ENCODE assay signal across 29 mouse cellular contexts in the genomic region with DNA sequence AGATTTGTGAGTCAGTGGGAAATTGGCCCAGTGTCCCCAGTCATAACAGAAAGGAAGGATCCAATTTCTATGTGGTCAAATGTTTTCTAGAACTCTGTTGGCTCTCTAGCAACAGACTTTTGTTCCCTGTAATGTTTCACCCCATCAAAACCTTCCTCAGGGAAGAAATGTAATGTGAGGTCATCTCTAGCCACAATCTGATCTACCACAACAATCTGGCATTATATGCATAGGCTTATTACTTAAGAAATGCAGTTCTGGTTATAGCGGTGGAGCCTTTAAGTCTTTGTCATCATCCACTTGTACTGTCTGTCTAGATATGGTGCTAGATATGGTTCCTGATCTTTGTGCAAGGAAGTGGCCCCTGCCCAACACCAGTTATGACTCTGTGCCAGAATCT.
A peak's percentile ranks its signal among the peaks of the same experiment; 100 is the strongest.
DNase-seq lines count a peak whose midpoint lies in the region; ATAC-seq and TF ChIP-seq lines count a peak whose summit lies in the region.
"Had no signal": no experiment of that assay in that cellular context is flagged by ENCODE, and none has a peak within 500 bp of the region (broad histone marks: within the 10 kb centered on the region; RNA-seq: fewer than 3 reads in every experiment).

No protein-coding gene starts in this region.

- intact Hi-C loops in heart, postnatal 10 days (cut with DNase I): no loop called here

- H3K79me2 ChIP-seq in liver, adult 2 months (ENCODE audit: control insufficient read depth, insufficient read depth, low read length): no peaks in the 10 kb centered on the region
- no peaks in the 10 kb centered on the region for H3K79me2 ChIP-seq in macrophage (ENCODE audit: inconsistent target)

- TF ChIP-seq POLR2A in liver, adult 2 months (IDR thresholded peaks at IDR 0.05; ENCODE audit: extremely low read depth, insufficient read depth, low read length): no peak
- TF ChIP-seq POLR2A in bone marrow macrophage, adult 2 months (IDR thresholded peaks at IDR 0.05; ENCODE audit: borderline replicate concordance, low read depth, low read length): no peak
- no peak for TF ChIP-seq POLR2A in thymus, adult 2 months (IDR thresholded peaks at IDR 0.05; ENCODE audit: control insufficient read depth, extremely low read depth, insufficient read depth, low read length, poor library complexity)

- ATAC-seq in liver, embryonic 12.5 days: no peak
- ATAC-seq in hindbrain, embryonic 12.5 days (ENCODE audit: low FRiP score): no peak
- ATAC-seq: forebrain, embryonic 13.5 days; forebrain, embryonic 16.5 days; hindbrain, postnatal 0 days; inflammation-experienced regulatory T-cells, adult 6 months; intestine, embryonic 16.5 days had no signal

- H3K4me3 ChIP-seq in liver, adult 2 months (ENCODE audit: insufficient read depth, low read depth, low read length): no peak overlapping the region
- no peak overlapping the region for H3K4me3 ChIP-seq in liver, embryonic 12.5 days
- H3K4me3 ChIP-seq in bone marrow macrophage, adult 2 months (ENCODE audit: insufficient read depth, low read length): no peak overlapping the region
- H3K4me3 ChIP-seq in macrophage (ENCODE audit: inconsistent target): no peak overlapping the region
- no peak overlapping the region for H3K4me3 ChIP-seq in thymus, adult 2 months (ENCODE audit: control insufficient read depth, insufficient read depth, low read length)
- H3K4me3 ChIP-seq in hindbrain, embryonic 12.5 days: no peak overlapping the region
- H3K4me3 ChIP-seq: forebrain, embryonic 10.5 days; forebrain, embryonic 13.5 days; gastrocnemius, adult 2 months; heart, adult 2 months; heart, embryonic 10.5 days; heart, embryonic 13.5 days; hindbrain, embryonic 13.5 days had no signal

- H3K36me3 ChIP-seq in liver, adult 2 months (ENCODE audit: control insufficient read depth, insufficient read depth, low read length): no peaks in the 10 kb centered on the region
- no peaks in the 10 kb centered on the region for H3K36me3 ChIP-seq in liver, embryonic 12.5 days
- no peaks in the 10 kb centered on the region for H3K36me3 ChIP-seq in macrophage (ENCODE audit: inconsistent target)
- H3K36me3 ChIP-seq in thymus, adult 2 months (ENCODE audit: control insufficient read depth, insufficient read depth, low read length): no peaks in the 10 kb centered on the region
- H3K36me3 ChIP-seq in hindbrain, embryonic 12.5 days: no peaks in the 10 kb centered on the region
- H3K36me3 ChIP-seq: forebrain, embryonic 10.5 days; G1E; heart, embryonic 10.5 days; heart, embryonic 13.5 days; hindbrain, embryonic 13.5 days had no signal

- H3K4me1 ChIP-seq in liver, adult 2 months (ENCODE audit: control insufficient read depth, insufficient read depth, low read length): no peaks in the 10 kb centered on the region
- no peaks in the 10 kb centered on the region for H3K4me1 ChIP-seq in liver, embryonic 12.5 days
- H3K4me1 ChIP-seq in bone marrow macrophage, adult 2 months (ENCODE audit: control insufficient read depth, insufficient read depth, low read length): peaks cover 48% of the 10 kb centered on the region
- no peaks in the 10 kb centered on the region for H3K4me1 ChIP-seq in thymus, adult 2 months (replicated peaks; ENCODE audit: control insufficient read depth, insufficient read depth, low read length)
- H3K4me1 ChIP-seq in hindbrain, embryonic 12.5 days: 0 out of 2 replicates have a peak, but pooled peaks cover 1% of the 10 kb centered on the region

- no peaks in the 10 kb centered on the region for H3K9me3 ChIP-seq in liver, embryonic 12.5 days (replicated peaks)
- H3K9me3 ChIP-seq in hindbrain, embryonic 12.5 days (replicated peaks): no peaks in the 10 kb centered on the region
- H3K9me3 ChIP-seq: forebrain, embryonic 10.5 days; forebrain, embryonic 13.5 days; heart, embryonic 10.5 days; heart, embryonic 13.5 days; hindbrain, embryonic 13.5 days had no signal

- H3K27ac ChIP-seq in liver, adult 2 months (replicated peaks; ENCODE audit: insufficient read depth, low read depth, low read length): no peak overlapping the region
- no peak overlapping the region for H3K27ac ChIP-seq in liver, embryonic 12.5 days
- peak overlapping the region; percentile 94 for H3K27ac ChIP-seq in bone marrow macrophage, adult 2 months (ENCODE audit: insufficient read depth, low read depth, low read length)
- H3K27ac ChIP-seq in macrophage: peak overlapping the region; percentile 97
- no peak overlapping the region for H3K27ac ChIP-seq in thymus, adult 2 months (ENCODE audit: control insufficient read depth, insufficient read depth, low read length)
- no peak overlapping the region for H3K27ac ChIP-seq in hindbrain, embryonic 12.5 days
- H3K27ac ChIP-seq: forebrain, embryonic 10.5 days; forebrain, embryonic 13.5 days; gastrocnemius, adult 2 months; heart, adult 2 months; heart, embryonic 10.5 days; hindbrain, embryonic 13.5 days; hindbrain, postnatal 0 days had no signal

- TF ChIP-seq CTCF in liver, adult 2 months (IDR thresholded peaks at IDR 0.05; ENCODE audit: low read depth, low read length): no peak
- TF ChIP-seq CTCF in bone marrow macrophage, adult 2 months (IDR thresholded peaks at IDR 0.05; ENCODE audit: low read depth, low read length): no peak
- no peak for TF ChIP-seq CTCF in thymus, adult 2 months (IDR thresholded peaks at IDR 0.05; ENCODE audit: borderline replicate concordance, control insufficient read depth, extremely low read depth, insufficient read depth, low read length, poor library complexity)

- H3K9ac ChIP-seq in liver, adult 2 months (ENCODE audit: low read depth, low read length): no peak overlapping the region
- no peak overlapping the region for H3K9ac ChIP-seq in liver, embryonic 12.5 days
- H3K9ac ChIP-seq in hindbrain, embryonic 12.5 days: no peak overlapping the region
- H3K9ac ChIP-seq: forebrain, embryonic 13.5 days; heart, embryonic 13.5 days; hindbrain, embryonic 13.5 days had no signal

- WGBS in liver, adult 2 months: 95% methylated on average over 1 of the region's 1 CpGs
- 82% methylated on average over 1 of the region's 1 CpGs for WGBS in liver, embryonic 12.5 days (ENCODE audit: insufficient replicate concordance)
- 100% methylated on average over 1 of the region's 1 CpGs for WGBS in macrophage (ENCODE audit: missing documents)
- 98% methylated on average over 1 of the region's 1 CpGs for WGBS in thymus, adult 2 months
- WGBS in hindbrain, embryonic 12.5 days: 94% methylated on average over 1 of the region's 1 CpGs

- peak; percentile 4 for DNase-seq in liver, adult 2 months (ENCODE audit: extremely low read depth, low read depth, low spot score)
- DNase-seq in fibroblast of lung, adult 2 months (ENCODE audit: low read depth): peak; percentile 61
- no peak for DNase-seq in thymus, adult 2 months
- DNase-seq in heart, postnatal 10 days: no peak
- DNase-seq: adrenal gland, adult 2 months; adrenal gland, postnatal 14 days; B cell, adult 2 months; cerebellum, adult 11-12 months; cerebellum, adult 8-10 months; cerebellum, postnatal 10 days; cerebellum, postnatal 36 days; gastrocnemius, adult 2 months; gastrocnemius, postnatal 14 days; heart, adult 2 months had no signal

- no peak overlapping the region for H3K4me2 ChIP-seq in liver, embryonic 12.5 days
- H3K4me2 ChIP-seq in hindbrain, embryonic 12.5 days (replicated peaks): no peak overlapping the region
- H3K4me2 ChIP-seq: forebrain, embryonic 13.5 days; heart, embryonic 13.5 days; hindbrain, embryonic 13.5 days had no signal

- no peaks in the 10 kb centered on the region for H3K27me3 ChIP-seq in liver, adult 2 months (ENCODE audit: control insufficient read depth, insufficient read depth, low read length)
- no peaks in the 10 kb centered on the region for H3K27me3 ChIP-seq in liver, embryonic 12.5 days (replicated peaks)
- H3K27me3 ChIP-seq in thymus, adult 2 months (ENCODE audit: control insufficient read depth, insufficient read depth, low read length): no peaks in the 10 kb centered on the region
- no peaks in the 10 kb centered on the region for H3K27me3 ChIP-seq in hindbrain, embryonic 12.5 days
- H3K27me3 ChIP-seq: CH12.LX; forebrain, embryonic 13.5 days; heart, embryonic 13.5 days; hindbrain, embryonic 13.5 days had no signal

Comparison
In these comparisons a context has a peak if more than half of its experiments do, and no peak if none do; other contexts are left out.
1. DNase-seq: peak in liver, adult 2 months (single experiment) and fibroblast of lung, adult 2 months (single experiment); none in thymus, adult 2 months (single experiment) and heart, postnatal 10 days (0 of 2).
2. H3K27ac ChIP-seq: peak in bone marrow macrophage, adult 2 months (single experiment) and macrophage (single experiment); none in liver, adult 2 months (single experiment), liver, embryonic 12.5 days (single experiment), thymus, adult 2 months (single experiment) and hindbrain, embryonic 12.5 days (single experiment).